Mouse (Mus musculus) ES-Bruce4 (cell line): ENCODE measurements at regions not wholly inside any gene's neighbourhood (a gene's known extent, or its start where the extent isn't known, plus 50 kb on each side); places are given as distances from the start of the nearest gene placed in this dataset.

Experiments used
- CTCF ChIP-seq: IDR thresholded peaks from one replicate; pipeline ENCODE4 v1.8.1; 2011; ENCODE audit warnings: low read depth, low read length
- POLR2A ChIP-seq: IDR thresholded peaks from one replicate; pipeline ENCODE4 v1.8.1; 2011; ENCODE audit warnings: low read length; ENCODE audit not compliant: insufficient read depth

GRCm38 (mm10) chr10:19505979-19506378, 85.8 kb upstream of the Ifngr1 start:
- TF ChIP-seq CTCF (no peak), POLR2A (no peak)
